Comparison of ENCODE assay signal across 7 mouse cellular contexts in genomic region chr17:45434262-45434590, GRCm38 (mm10). TPM values are rescaled to one million over a fixed set of nuclear protein-coding genes. Genes with fewer than 3 reads are reported as not detected.
DNase-seq lines count a peak whose midpoint lies in the region; ATAC-seq and TF ChIP-seq lines count a peak whose summit lies in the region.

No protein-coding gene starts in this region.

- TF ChIP-seq POLR2A in embryonic fibroblast, embryonic 13.5 days (IDR thresholded peaks at IDR 0.05; ENCODE audit: low read depth, low read length), result no peak

- no peak for ATAC-seq in lung, embryonic 16.5 days (ENCODE audit: low read depth)
- ATAC-seq in limb, embryonic 11.5 days (ENCODE audit: insufficient number of reproducible peaks, low FRiP score, low TSS enrichment, low read depth), result no peak

- no peaks in the 10 kb centered on the region for H3K9me3 ChIP-seq in lung, embryonic 16.5 days (ENCODE audit: control insufficient read depth, low read length)
- no peaks in the 10 kb centered on the region for H3K9me3 ChIP-seq in limb, embryonic 11.5 days (ENCODE audit: control insufficient read depth, low read length)

- TF ChIP-seq CTCF in embryonic fibroblast, embryonic 13.5 days (IDR thresholded peaks at IDR 0.05; ENCODE audit: borderline replicate concordance, insufficient read depth, low read length), result no peak

- H3K36me3 ChIP-seq in lung, embryonic 16.5 days (ENCODE audit: control insufficient read depth, insufficient read depth, low read length), result no peaks in the 10 kb centered on the region; the same call in 1 of the 2 replicates
- H3K36me3 ChIP-seq in limb, embryonic 11.5 days (ENCODE audit: control insufficient read depth, insufficient read depth, low read length), result no peaks in the 10 kb centered on the region

- H3K4me1 ChIP-seq in lung, embryonic 16.5 days (replicated peaks; ENCODE audit: control insufficient read depth, insufficient read depth, low read length), result peaks cover 18% of the 10 kb centered on the region
- H3K4me1 ChIP-seq in embryonic fibroblast, embryonic 13.5 days (ENCODE audit: control insufficient read depth, insufficient read depth, low read length), result peaks cover 5% of the 10 kb centered on the region; the same call in 1 of the 2 replicates
- H3K4me1 ChIP-seq in limb, embryonic 11.5 days (ENCODE audit: control insufficient read depth, insufficient read depth, low read length), result peaks cover 5% of the 10 kb centered on the region

- no peak for DNase-seq in lung, postnatal 14 days
- DNase-seq in limb, embryonic 11.5 days (ENCODE audit: low spot score), result no peak
- DNase-seq in skeletal muscle tissue, adult 2 months (ENCODE audit: low read depth, low spot score), result peak; percentile 5
- DNase-seq in embryo, embryonic 9.5 days (ENCODE audit: extremely low spot score), result no peak
- DNase-seq in right cerebral cortex, adult 18-20 months, result no peak

- peak overlapping the region; percentile 99 for H3K27ac ChIP-seq in lung, embryonic 16.5 days (ENCODE audit: low read length)
- no peak overlapping the region for H3K27ac ChIP-seq in embryonic fibroblast, embryonic 13.5 days (ENCODE audit: insufficient read depth, low read length)
- peak overlapping the region; percentile 91 for H3K27ac ChIP-seq in limb, embryonic 11.5 days (replicated peaks; ENCODE audit: low read depth, low read length)

- H3K27me3 ChIP-seq in lung, embryonic 16.5 days (ENCODE audit: control insufficient read depth, insufficient read depth, low read depth, low read length), result no peaks in the 10 kb centered on the region
- H3K27me3 ChIP-seq in limb, embryonic 11.5 days (ENCODE audit: control insufficient read depth, insufficient read depth, low read length), result no peaks in the 10 kb centered on the region

- peak overlapping the region; percentile 88 for H3K9ac ChIP-seq in lung, embryonic 16.5 days (ENCODE audit: low read length)
- H3K9ac ChIP-seq in limb, embryonic 11.5 days (ENCODE audit: low read length), result peak overlapping the region; percentile 83

- WGBS in lung, embryonic 16.5 days, result 5% methylated on average over 12 of the region's 12 CpGs
- WGBS in limb, embryonic 11.5 days, result 8% methylated on average over 12 of the region's 12 CpGs

- peak overlapping the region; percentile 93 for H3K4me3 ChIP-seq in lung, embryonic 16.5 days (ENCODE audit: low read length)
- peak overlapping the region; percentile 88 for H3K4me3 ChIP-seq in embryonic fibroblast, embryonic 13.5 days (ENCODE audit: insufficient read depth, low read length)
- H3K4me3 ChIP-seq in limb, embryonic 11.5 days (ENCODE audit: low read depth, low read length), result peak overlapping the region; percentile 85

- H3K4me2 ChIP-seq in lung, embryonic 16.5 days (ENCODE audit: low read depth, low read length), result peak overlapping the region; percentile 75
- H3K4me2 ChIP-seq in limb, embryonic 11.5 days (ENCODE audit: low read depth, severe bottlenecking), result peak overlapping the region; percentile 78

RNA-seq across cellular contexts. Expression of gene Cdc5l, which starts 0.7 kb away (rescaled TPM):
- 58.9 and 60.1 TPM in 2 replicates for polyA plus RNA-seq in lung, embryonic 16.5 days (2015; fragmentation: Nextera tagmentation; extraction: Ambion mirVana)
- polyA plus RNA-seq in embryonic fibroblast, embryonic 13.5 days (2011; ENCODE audit: insufficient read length, low read depth, missing spikeins), result 38.6 and 52.1 TPM in 2 replicates
- 88.4 and 95.1 TPM in 2 replicates for polyA plus RNA-seq in limb, embryonic 11.5 days (2014; fragmentation: Nextera tagmentation; extraction: Ambion mirVana)

RNA-seq across cellular contexts. Expression of gene Spats1, which starts 41.0 kb away (rescaled TPM):
- polyA plus RNA-seq in lung, embryonic 16.5 days (2015; fragmentation: Nextera tagmentation; extraction: Ambion mirVana), result 0.96 and 1.2 TPM in 2 replicates
- 0.58 TPM in 1 of 2 replicates, not detected in the other for polyA plus RNA-seq in embryonic fibroblast, embryonic 13.5 days (2011; ENCODE audit: insufficient read length, low read depth, missing spikeins)
- 0.44 and 0.77 TPM in 2 replicates for polyA plus RNA-seq in limb, embryonic 11.5 days (2014; fragmentation: Nextera tagmentation; extraction: Ambion mirVana)
